10 mouse cellular contexts compared by ENCODE assay signal in genomic region chr15:15329796-15330195, GRCm38 (mm10).
DNase-seq lines count a peak whose midpoint lies in the region; ATAC-seq and TF ChIP-seq lines count a peak whose summit lies in the region.
"Had no signal": no experiment of that assay in that cellular context is flagged by ENCODE, and none has a peak within 500 bp of the region (broad histone marks: within the 10 kb centered on the region; RNA-seq: fewer than 3 reads in every experiment).

No protein-coding gene starts in this region.

- ATAC-seq in megakaryocyte progenitor cell, adult 5-6 weeks (replicated peaks; ENCODE audit: poor library complexity) = no peak

- H3K36me3 ChIP-seq in ES-E14 (ENCODE audit: control insufficient read depth, insufficient read depth, low read length, poor library complexity, severe bottlenecking) = no peaks in the 10 kb centered on the region
- H3K36me3 ChIP-seq: limb, embryonic 15.5 days had no signal

- no peak overlapping the region for H3K4me3 ChIP-seq in layer of hippocampus, adult 2 months
- H3K4me3 ChIP-seq in ES-E14 (ENCODE audit: insufficient read depth in 1 of 2, low read depth in 1 of 2, low read length in 2 of 2, poor library complexity in 1 of 2, severe bottlenecking in 1 of 2) = no peak overlapping the region
- H3K4me3 ChIP-seq: limb, embryonic 15.5 days had no signal

- DNase-seq in layer of hippocampus, adult 2 months (ENCODE audit: low spot score in 2 of 2) = peak; percentile 2 to 46
- DNase-seq in layer of hippocampus, postnatal 36 days = no peak
- DNase-seq in ES-E14 (ENCODE audit: low read depth, low spot score) (peak; percentile 11), adipocyte (ENCODE audit: low spot score) (peak; percentile 44)
- peak; percentile 44 for DNase-seq in hindlimb bud, embryonic 11.5 days (ENCODE audit: extremely low spot score, low read depth, low spot score)
- DNase-seq in urinary bladder, adult 18-20 months (ENCODE audit: low spot score in 2 of 2) = no peak
- DNase-seq: cerebellum, adult 2 months; right cerebral cortex, postnatal 14 days had no signal

- no peaks in the 10 kb centered on the region for H3K4me1 ChIP-seq in ES-E14 (ENCODE audit: control insufficient read depth in 2 of 2, insufficient read depth in 2 of 2, low read length in 2 of 2, poor library complexity in 1 of 2)
- H3K4me1 ChIP-seq: limb, embryonic 15.5 days had no signal

- in situ Hi-C loops in ES-E14 (cut with MboI; ENCODE audit: low sequenced_read_pairs in 2 of 2, unreplicated experiment in 2 of 2) = no loop called here

- H3K9ac ChIP-seq in ES-E14 (ENCODE audit: insufficient read depth, low read depth, low read length, poor library complexity, severe bottlenecking) = no peak overlapping the region
- H3K9ac ChIP-seq: limb, embryonic 15.5 days had no signal

- peak; percentile 75 for TF ChIP-seq CTCF in layer of hippocampus, adult 2 months (conservative IDR thresholded peaks at IDR 0.05)

- no peaks in the 10 kb centered on the region for H3K9me3 ChIP-seq in ES-E14 (ENCODE audit: control insufficient read depth, insufficient read depth, low read depth, low read length)
- H3K9me3 ChIP-seq: limb, embryonic 15.5 days had no signal

- no peak overlapping the region for H3K27ac ChIP-seq in layer of hippocampus, adult 2 months
- no peak overlapping the region for H3K27ac ChIP-seq in ES-E14 (ENCODE audit: insufficient read depth, low read depth, low read length, poor library complexity, severe bottlenecking)
- H3K27ac ChIP-seq: limb, embryonic 15.5 days had no signal

TF ChIP-seq in ES-E14, 5 proteins besides CTCF, POLR2A, EP300 and RAD21:
- no peak for TF ChIP-seq CHD2 (IDR thresholded peaks at IDR 0.05; ENCODE audit: low read depth, low read length)
- TF ChIP-seq HCFC1 (IDR thresholded peaks at IDR 0.05; ENCODE audit: borderline replicate concordance, insufficient read depth, low read length) = no peak
- no peak for TF ChIP-seq ZNF384 (IDR thresholded peaks at IDR 0.05; ENCODE audit: low read depth, low read length)
- TF ChIP-seq ZC3H11A (IDR thresholded peaks at IDR 0.05; ENCODE audit: borderline replicate concordance, low read depth, low read length) = no peak
- TF ChIP-seq MAFK (IDR thresholded peaks at IDR 0.05; ENCODE audit: insufficient read depth, low read depth, low read length) = no peak

Comparison
In these comparisons a context has a peak if more than half of its experiments do, and no peak if none do; other contexts are left out.
1. DNase-seq: peak in layer of hippocampus, adult 2 months (2 of 2), ES-E14 (single experiment), adipocyte (single experiment) and hindlimb bud, embryonic 11.5 days (single experiment); none in layer of hippocampus, postnatal 36 days (0 of 2) and urinary bladder, adult 18-20 months (0 of 2).